33 mouse cellular contexts compared by ENCODE assay signal in the genomic region with DNA sequence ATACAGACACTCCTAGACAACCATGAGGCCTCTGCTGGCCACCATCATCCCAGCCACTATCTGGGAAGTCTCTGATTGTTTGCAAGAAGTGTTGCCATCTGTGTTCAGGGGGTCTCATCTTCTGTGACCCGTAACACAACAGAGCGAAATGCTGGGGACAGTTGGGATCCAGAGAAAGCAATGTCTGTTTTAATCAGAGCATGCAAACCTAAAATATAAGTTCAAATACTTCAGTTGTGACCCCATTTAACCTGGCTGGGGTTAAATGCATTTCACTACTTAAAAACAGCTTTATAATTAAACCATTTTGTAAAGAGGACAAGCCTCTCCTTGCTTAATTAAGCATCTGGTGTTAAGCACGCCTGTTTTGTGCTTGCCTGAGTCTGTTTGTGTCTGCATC.
"Had no signal": no experiment of that assay in that cellular context is flagged by ENCODE, and none has a peak within 500 bp of the region (broad histone marks: within the 10 kb centered on the region; RNA-seq: fewer than 3 reads in every experiment).

No protein-coding gene starts in this region.

- H3K4me2 ChIP-seq: heart, embryonic 12.5 days; heart, embryonic 13.5 days; heart, embryonic 15.5 days; hindbrain, embryonic 12.5 days; hindbrain, embryonic 13.5 days; hindbrain, embryonic 14.5 days; hindbrain, embryonic 15.5 days; intestine, embryonic 15.5 days; kidney, embryonic 15.5 days had no signal

- H3K4me1 ChIP-seq: heart, embryonic 10.5 days; heart, embryonic 12.5 days; heart, embryonic 13.5 days; heart, embryonic 15.5 days; intestine, embryonic 15.5 days had no signal

- DNase-seq: heart, postnatal 10 days; heart, postnatal 14 days; heart, postnatal 36 days; heart, postnatal 4 days; kidney, adult 11 months; kidney, adult 18-20 months; kidney, adult 2 months; kidney, adult 8-10 months; kidney, adult 9 months; kidney, postnatal 10 days; kidney, postnatal 14 days; kidney, postnatal 25 days; kidney, postnatal 36 days; kidney, postnatal 4 days; layer of hippocampus, adult 9-11 months; layer of hippocampus, postnatal 36 days had no signal

- H3K4me3 ChIP-seq: heart, embryonic 10.5 days; heart, embryonic 12.5 days; heart, embryonic 13.5 days; heart, embryonic 15.5 days; hindbrain, embryonic 10.5 days; hindbrain, embryonic 12.5 days; hindbrain, embryonic 13.5 days; hindbrain, embryonic 15.5 days; intestine, embryonic 15.5 days; kidney, embryonic 15.5 days had no signal

- ATAC-seq: hindbrain, embryonic 16.5 days; hindbrain, postnatal 0 days; inflammation-experienced regulatory T-cells, adult 6 months; intestine, embryonic 15.5 days; intestine, embryonic 16.5 days; intestine, postnatal 0 days had no signal

- H3K9ac ChIP-seq: heart, embryonic 12.5 days; heart, embryonic 13.5 days; heart, embryonic 15.5 days; hindbrain, embryonic 12.5 days; hindbrain, embryonic 13.5 days; hindbrain, embryonic 14.5 days; hindbrain, embryonic 15.5 days; intestine, embryonic 15.5 days; kidney, embryonic 15.5 days had no signal

- H3K27ac ChIP-seq: heart, embryonic 10.5 days; heart, embryonic 13.5 days; heart, embryonic 15.5 days; hindbrain, embryonic 10.5 days; hindbrain, embryonic 12.5 days; hindbrain, embryonic 13.5 days; hindbrain, embryonic 14.5 days; hindbrain, embryonic 15.5 days; hindbrain, postnatal 0 days; intestine, embryonic 15.5 days; kidney, embryonic 15.5 days; kidney, postnatal 0 days had no signal

- H3K27me3 ChIP-seq: heart, embryonic 12.5 days; heart, embryonic 13.5 days; heart, embryonic 15.5 days; hindbrain, embryonic 12.5 days; hindbrain, embryonic 13.5 days; hindbrain, embryonic 15.5 days; intestine, embryonic 15.5 days; kidney, embryonic 15.5 days had no signal

- H3K9me3 ChIP-seq: heart, embryonic 10.5 days; heart, embryonic 12.5 days; heart, embryonic 13.5 days; heart, embryonic 15.5 days; hindbrain, embryonic 10.5 days; hindbrain, embryonic 12.5 days; hindbrain, embryonic 13.5 days; hindbrain, embryonic 15.5 days; intestine, embryonic 15.5 days; kidney, embryonic 15.5 days had no signal

- H3K36me3 ChIP-seq: heart, embryonic 10.5 days; heart, embryonic 12.5 days; heart, embryonic 13.5 days; heart, embryonic 15.5 days; hindbrain, embryonic 10.5 days; hindbrain, embryonic 12.5 days; hindbrain, embryonic 13.5 days; hindbrain, embryonic 15.5 days; intestine, embryonic 15.5 days; kidney, embryonic 15.5 days had no signal
